Mouse (Mus musculus): ENCODE measurements around the gene Rassf2. TPM values are rescaled to one million over a fixed set of nuclear protein-coding genes. Genes with fewer than 3 reads are reported as not detected.

The Rassf2 gene
- polyA plus RNA-seq, 1 experiment from 2014 or later: 27.4 TPM

- Histone ChIP-seq H3K9me3 (ENCODE audit: control insufficient read depth, low read length) (no peaks in the 10 kb centered on the region), H3K4me3 (replicated peaks; ENCODE audit: low read length) (no peak overlapping the region), H3K27ac (ENCODE audit: low read length) (no peak overlapping the region), H3K4me1 (replicated peaks; ENCODE audit: control insufficient read depth, insufficient read depth, low read length) (no peaks in the 10 kb centered on the region), H3K36me3 (ENCODE audit: control insufficient read depth, insufficient read depth) (peaks cover 23% of the 10 kb centered on the region), H3K9ac (replicated peaks; ENCODE audit: low read depth, low read length) (no peak overlapping the region), H3K27me3 (replicated peaks; ENCODE audit: control insufficient read depth, insufficient read depth, low read length) (no peaks in the 10 kb centered on the region), H3K4me2 (ENCODE audit: low read length) (no peak overlapping the region)
- ATAC-seq: no peak
- WGBS: 94% methylated on average over 4 of the region's 4 CpGs
These were observed 23.8 kb upstream of the Rassf2 start for GRCm38 (mm10) chr2:132053824-132054223.

- H3K9ac ChIP-seq (replicated peaks; ENCODE audit: low read depth, low read length): no peak overlapping the region
- H3K9me3 ChIP-seq (ENCODE audit: control insufficient read depth, low read length): no peaks in the 10 kb centered on the region
- WGBS: 89% methylated on average over 5 of the region's 5 CpGs
These were observed 21.7 kb upstream of the Rassf2 start for GRCm38 (mm10) chr2:132051798-132052197.

DNA sequence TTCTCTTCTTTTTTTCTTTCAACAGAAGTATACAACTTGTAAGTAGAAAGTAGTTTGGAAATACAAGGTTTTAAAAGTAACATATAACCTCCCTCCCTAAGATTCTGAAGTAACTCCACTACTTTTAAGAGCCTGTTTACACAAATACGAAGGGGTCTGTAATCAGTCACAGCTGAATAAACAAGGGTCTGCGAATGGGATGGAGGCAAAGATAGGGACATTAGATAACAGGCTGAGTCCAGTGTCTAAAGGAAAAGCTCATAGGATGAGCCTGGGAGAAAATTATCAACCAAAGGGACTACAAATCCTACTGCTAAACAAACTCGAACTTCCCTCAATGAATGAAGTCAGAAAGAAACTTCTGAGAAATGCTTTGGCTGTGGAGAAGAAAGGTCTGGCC is 19.9 kb upstream of the Rassf2 start:
- H3K27me3 ChIP-seq (replicated peaks; ENCODE audit: control insufficient read depth, insufficient read depth, low read length): no peaks in the 10 kb centered on the region
- WGBS: 71% methylated on average over 3 of the region's 3 CpGs
- no peak overlapping the region for H3K4me2 ChIP-seq (ENCODE audit: low read length)
- no peak overlapping the region for H3K9ac ChIP-seq (replicated peaks; ENCODE audit: low read depth, low read length)
- no peak overlapping the region for H3K4me3 ChIP-seq (replicated peaks; ENCODE audit: low read length)
- H3K36me3 ChIP-seq (ENCODE audit: control insufficient read depth, insufficient read depth): peaks cover 2% of the 10 kb centered on the region; the same call in 1 of the 2 replicates
- no peaks in the 10 kb centered on the region for H3K4me1 ChIP-seq (replicated peaks; ENCODE audit: control insufficient read depth, insufficient read depth, low read length)
- H3K27ac ChIP-seq (ENCODE audit: low read length): no peak overlapping the region
- no peaks in the 10 kb centered on the region for H3K9me3 ChIP-seq (ENCODE audit: control insufficient read depth, low read length)
- ATAC-seq: no peak

More at GRCm38 (mm10) chr2:132051798-132052197, 21.7 kb upstream of the Rassf2 start:
- no peak overlapping the region for H3K4me2 ChIP-seq (ENCODE audit: low read length)
- H3K27ac ChIP-seq (ENCODE audit: low read length): no peak overlapping the region
- H3K4me3 ChIP-seq (replicated peaks; ENCODE audit: low read length): no peak overlapping the region
- H3K36me3 ChIP-seq (ENCODE audit: control insufficient read depth, insufficient read depth): peaks cover 11% of the 10 kb centered on the region; the same call in 1 of the 2 replicates
- no peaks in the 10 kb centered on the region for H3K27me3 ChIP-seq (replicated peaks; ENCODE audit: control insufficient read depth, insufficient read depth, low read length)
- H3K4me1 ChIP-seq (replicated peaks; ENCODE audit: control insufficient read depth, insufficient read depth, low read length): no peaks in the 10 kb centered on the region
- ATAC-seq: no peak

DNA sequence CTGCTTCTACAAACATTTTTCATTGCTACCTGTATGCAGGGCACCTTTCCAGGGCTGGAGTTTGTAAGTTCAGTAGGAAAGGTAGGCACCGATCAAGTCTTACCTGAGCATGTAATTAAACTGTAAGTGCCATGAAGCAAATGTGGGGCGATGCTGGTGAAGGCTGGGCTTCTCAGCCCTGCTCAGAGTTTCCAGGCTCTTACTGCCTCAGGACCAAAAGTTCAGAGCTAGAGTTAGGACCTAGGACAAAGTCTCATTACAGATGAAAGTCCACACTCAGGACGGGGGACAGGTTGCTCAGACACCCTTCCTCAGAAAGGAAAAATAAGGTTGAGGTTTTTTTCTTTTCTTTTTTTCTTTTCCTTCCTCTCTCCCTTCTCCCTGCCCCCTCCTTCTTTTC is 19.4 kb upstream of the Rassf2 start:
- H3K4me2 ChIP-seq (ENCODE audit: low read length): no peak overlapping the region
- H3K4me1 ChIP-seq (replicated peaks; ENCODE audit: control insufficient read depth, insufficient read depth, low read length): no peaks in the 10 kb centered on the region
- no peaks in the 10 kb centered on the region for H3K9me3 ChIP-seq (ENCODE audit: control insufficient read depth, low read length)
- no peak for ATAC-seq
- no peaks in the 10 kb centered on the region for H3K27me3 ChIP-seq (replicated peaks; ENCODE audit: control insufficient read depth, insufficient read depth, low read length)
- H3K27ac ChIP-seq (ENCODE audit: low read length): no peak overlapping the region
- H3K36me3 ChIP-seq (ENCODE audit: control insufficient read depth, insufficient read depth): no peaks in the 10 kb centered on the region; the same call in 1 of the 2 replicates
- no peak overlapping the region for H3K9ac ChIP-seq (replicated peaks; ENCODE audit: low read depth, low read length)
- 88% methylated on average over 3 of the region's 3 CpGs for whole genome bisulfite sequencing
- H3K4me3 ChIP-seq (replicated peaks; ENCODE audit: low read length): no peak overlapping the region

DNA sequence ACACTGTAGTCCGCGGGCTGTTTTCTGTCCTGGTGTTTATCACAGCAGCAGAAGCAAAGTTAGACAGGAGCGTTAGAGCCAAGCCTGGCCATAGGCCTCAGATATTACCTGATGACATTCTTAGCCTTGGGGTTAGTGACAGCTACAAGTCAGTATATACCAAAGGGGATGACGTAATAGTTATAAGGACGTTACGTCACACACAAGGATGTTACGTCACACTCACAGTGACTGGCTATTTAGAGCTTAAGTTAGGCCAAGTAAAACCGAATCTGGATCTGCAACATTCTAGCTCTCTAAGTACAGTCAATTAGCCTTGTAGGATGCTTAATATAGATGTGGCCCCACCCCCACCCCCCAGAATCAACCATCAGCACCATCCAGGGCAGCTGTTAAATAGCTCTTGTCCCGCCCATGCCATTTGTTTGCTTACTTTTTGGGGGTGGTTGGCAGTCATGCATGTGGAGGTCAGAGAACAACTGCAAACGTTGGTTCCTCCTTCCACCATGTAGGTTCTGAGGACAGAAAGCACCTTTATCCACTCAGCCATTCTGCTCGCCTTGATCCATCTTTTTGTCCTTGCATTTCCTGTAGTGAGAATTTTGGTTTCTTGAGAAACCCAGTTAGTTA is 18.2 kb upstream of the Rassf2 start:
- no peak for ATAC-seq
- H3K27ac ChIP-seq (ENCODE audit: low read length): no peak overlapping the region
- no peak overlapping the region for H3K4me3 ChIP-seq (replicated peaks; ENCODE audit: low read length)
- 92% methylated on average over 11 of the region's 11 CpGs for WGBS
- no peak overlapping the region for H3K4me2 ChIP-seq (ENCODE audit: low read length)
- no peaks in the 10 kb centered on the region for H3K36me3 ChIP-seq (ENCODE audit: control insufficient read depth, insufficient read depth)
- no peak overlapping the region for H3K9ac ChIP-seq (replicated peaks; ENCODE audit: low read depth, low read length)
- H3K9me3 ChIP-seq (ENCODE audit: control insufficient read depth, low read length): no peaks in the 10 kb centered on the region
- no peaks in the 10 kb centered on the region for H3K4me1 ChIP-seq (replicated peaks; ENCODE audit: control insufficient read depth, insufficient read depth, low read length)
- no peaks in the 10 kb centered on the region for H3K27me3 ChIP-seq (replicated peaks; ENCODE audit: control insufficient read depth, insufficient read depth, low read length)

DNA sequence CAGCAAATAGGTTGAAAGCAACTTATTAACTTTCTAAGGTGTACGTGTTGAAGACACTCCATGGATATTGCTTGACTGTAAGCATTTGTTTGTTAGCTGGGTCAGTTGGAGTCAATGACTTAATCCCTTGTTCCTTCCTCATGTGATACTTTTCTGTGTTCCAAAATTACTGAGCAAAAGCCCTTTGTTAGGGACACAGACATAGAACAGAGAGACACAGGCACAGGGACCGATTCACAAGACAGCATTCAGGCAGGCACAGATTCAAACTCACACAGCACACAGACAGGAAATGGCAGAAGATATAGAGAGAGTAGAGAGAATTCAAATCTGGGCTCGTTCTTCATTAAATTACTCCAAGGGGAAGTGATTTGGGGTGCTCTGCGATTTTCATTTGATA is 17.3 kb upstream of the Rassf2 start:
- Histone ChIP-seq H3K4me2 (ENCODE audit: low read length) (no peak overlapping the region), H3K9ac (replicated peaks; ENCODE audit: low read depth, low read length) (no peak overlapping the region), H3K27ac (ENCODE audit: low read length) (no peak overlapping the region), H3K4me3 (replicated peaks; ENCODE audit: low read length) (no peak overlapping the region), H3K27me3 (replicated peaks; ENCODE audit: control insufficient read depth, insufficient read depth, low read length) (no peaks in the 10 kb centered on the region), H3K4me1 (replicated peaks; ENCODE audit: control insufficient read depth, insufficient read depth, low read length) (no peaks in the 10 kb centered on the region), H3K36me3 (ENCODE audit: control insufficient read depth, insufficient read depth) (no peaks in the 10 kb centered on the region), H3K9me3 (ENCODE audit: control insufficient read depth, low read length) (no peaks in the 10 kb centered on the region)
- ATAC-seq: no peak
- 85% methylated on average over 4 of the region's 4 CpGs for WGBS

- Histone ChIP-seq H3K9ac (replicated peaks; ENCODE audit: low read depth, low read length) (no peak overlapping the region), H3K4me3 (replicated peaks; ENCODE audit: low read length) (no peak overlapping the region), H3K36me3 (ENCODE audit: control insufficient read depth, insufficient read depth) (no peaks in the 10 kb centered on the region), H3K27ac (ENCODE audit: low read length) (no peak overlapping the region), H3K9me3 (ENCODE audit: control insufficient read depth, low read length) (no peaks in the 10 kb centered on the region), H3K4me1 (replicated peaks; ENCODE audit: control insufficient read depth, insufficient read depth, low read length) (no peaks in the 10 kb centered on the region), H3K27me3 (replicated peaks; ENCODE audit: control insufficient read depth, insufficient read depth, low read length) (no peaks in the 10 kb centered on the region), H3K4me2 (ENCODE audit: low read length) (no peak overlapping the region)
- no peak for ATAC-seq
- WGBS: 96% methylated on average over 4 of the region's 4 CpGs
These were observed 16.6 kb upstream of the Rassf2 start for GRCm38 (mm10) chr2:132046659-132047058.

GRCm38 (mm10) chr2:132044320-132045274 is 14.5 kb upstream of the Rassf2 start:
- no peak for ATAC-seq
- Histone ChIP-seq H3K27me3 (replicated peaks; ENCODE audit: control insufficient read depth, insufficient read depth, low read length) (no peaks in the 10 kb centered on the region), H3K9ac (replicated peaks; ENCODE audit: low read depth, low read length) (no peak overlapping the region), H3K27ac (ENCODE audit: low read length) (no peak overlapping the region), H3K4me3 (replicated peaks; ENCODE audit: low read length) (no peak overlapping the region), H3K4me2 (ENCODE audit: low read length) (no peak overlapping the region), H3K4me1 (replicated peaks; ENCODE audit: control insufficient read depth, insufficient read depth, low read length) (no peaks in the 10 kb centered on the region), H3K36me3 (ENCODE audit: control insufficient read depth, insufficient read depth) (no peaks in the 10 kb centered on the region), H3K9me3 (ENCODE audit: control insufficient read depth, low read length) (no peaks in the 10 kb centered on the region)
- WGBS: 69% methylated on average over 15 of the region's 15 CpGs

GRCm38 (mm10) chr2:132043101-132043621 is 13.1 kb upstream of the Rassf2 start:
- H3K9ac ChIP-seq (replicated peaks; ENCODE audit: low read depth, low read length): no peak overlapping the region
- H3K4me1 ChIP-seq (replicated peaks; ENCODE audit: control insufficient read depth, insufficient read depth, low read length): no peaks in the 10 kb centered on the region
- 47% methylated on average over 13 of the region's 13 CpGs for WGBS
- H3K4me2 ChIP-seq (ENCODE audit: low read length): no peak overlapping the region
- H3K27ac ChIP-seq (ENCODE audit: low read length): no peak overlapping the region
- H3K4me3 ChIP-seq (replicated peaks; ENCODE audit: low read length): no peak overlapping the region
- no peaks in the 10 kb centered on the region for H3K9me3 ChIP-seq (ENCODE audit: control insufficient read depth, low read length)
- ATAC-seq: peak; percentile 50
- no peaks in the 10 kb centered on the region for H3K36me3 ChIP-seq (ENCODE audit: control insufficient read depth, insufficient read depth)
- no peaks in the 10 kb centered on the region for H3K27me3 ChIP-seq (replicated peaks; ENCODE audit: control insufficient read depth, insufficient read depth, low read length)

Data from forebrain, embryonic 16.5 days (tissue).